Comparison of ENCODE assay signal across 22 mouse cellular contexts in genomic region chr10:115550253-115550652, GRCm38 (mm10). TPM values are rescaled to one million over a fixed set of nuclear protein-coding genes. Genes with fewer than 3 reads are reported as not detected.
DNase-seq lines count a peak whose midpoint lies in the region; ATAC-seq lines count a peak whose summit lies in the region.
"Had no signal": no experiment of that assay in that cellular context is flagged by ENCODE, and none has a peak within 500 bp of the region (broad histone marks: within the 10 kb centered on the region; RNA-seq: fewer than 3 reads in every experiment).

No protein-coding gene starts in this region.

- H3K36me3 ChIP-seq in forebrain, embryonic 14.5 days (ENCODE audit: control insufficient read depth, insufficient read depth, low read length), result no peaks in the 10 kb centered on the region
- H3K36me3 ChIP-seq in forebrain, embryonic 12.5 days (replicated peaks), result no peaks in the 10 kb centered on the region
- no peaks in the 10 kb centered on the region for H3K36me3 ChIP-seq in limb, embryonic 13.5 days
- no peaks in the 10 kb centered on the region for H3K36me3 ChIP-seq in limb, embryonic 10.5 days
- H3K36me3 ChIP-seq: forebrain, embryonic 15.5 days; liver, embryonic 13.5 days; lung, embryonic 15.5 days; midbrain, embryonic 13.5 days had no signal

- 50% methylated on average over 7 of the region's 7 CpGs for WGBS in forebrain, embryonic 14.5 days
- 68% methylated on average over 7 of the region's 7 CpGs for WGBS in forebrain, embryonic 12.5 days
- WGBS in limb, embryonic 13.5 days, result 80% methylated on average over 7 of the region's 7 CpGs
- WGBS in limb, embryonic 10.5 days, result 90% methylated on average over 7 of the region's 7 CpGs

- H3K4me3 ChIP-seq in forebrain, embryonic 14.5 days (ENCODE audit: low read depth, low read length), result no peak overlapping the region
- H3K4me3 ChIP-seq in forebrain, embryonic 12.5 days (replicated peaks), result no peak overlapping the region
- H3K4me3 ChIP-seq in limb, embryonic 13.5 days, result no peak overlapping the region
- no peak overlapping the region for H3K4me3 ChIP-seq in limb, embryonic 10.5 days
- H3K4me3 ChIP-seq: forebrain, embryonic 15.5 days; layer of hippocampus, adult 2 months; liver, embryonic 13.5 days; lung, embryonic 15.5 days; midbrain, embryonic 13.5 days had no signal

- no peak for ATAC-seq in forebrain, embryonic 14.5 days
- ATAC-seq in forebrain, embryonic 12.5 days (ENCODE audit: low FRiP score), result no peak
- ATAC-seq in limb, embryonic 13.5 days (ENCODE audit: low FRiP score, low read depth), result 0 out of 2 replicates have a peak, but pooled peaks have one; percentile 8
- ATAC-seq: forebrain, embryonic 15.5 days; inflammation-experienced regulatory T-cells, adult 6 months; midbrain, embryonic 13.5 days had no signal

- H3K27ac ChIP-seq in forebrain, embryonic 14.5 days (ENCODE audit: low read depth, low read length), result no peak overlapping the region
- no peak overlapping the region for H3K27ac ChIP-seq in forebrain, embryonic 12.5 days
- no peak overlapping the region for H3K27ac ChIP-seq in limb, embryonic 13.5 days
- no peak overlapping the region for H3K27ac ChIP-seq in limb, embryonic 10.5 days
- H3K27ac ChIP-seq: forebrain, embryonic 15.5 days; layer of hippocampus, adult 2 months; liver, embryonic 13.5 days; lung, embryonic 15.5 days; macrophage; midbrain, embryonic 13.5 days had no signal

- peak; percentile 6 for DNase-seq in forebrain, embryonic 14.5 days (ENCODE audit: low spot score)
- DNase-seq in limb, embryonic 10.5 days (ENCODE audit: low spot score), result no peak
- peak; percentile 12 to 39 for DNase-seq in cerebellum, postnatal 36 days
- peak; percentile 35 for DNase-seq in retina, embryonic 14.5 days (ENCODE audit: low spot score)
- DNase-seq in testis, postnatal 14 days (ENCODE audit: low spot score), result no peak
- no peak for DNase-seq in gastrocnemius, postnatal 4 days (ENCODE audit: low spot score in 2 of 2)
- DNase-seq: adrenal gland, postnatal 36 days; heart, postnatal 4 days; liver, embryonic 13.5 days had no signal

- no peak overlapping the region for H3K9ac ChIP-seq in forebrain, embryonic 14.5 days (ENCODE audit: low read length)
- no peak overlapping the region for H3K9ac ChIP-seq in forebrain, embryonic 12.5 days
- no peak overlapping the region for H3K9ac ChIP-seq in limb, embryonic 13.5 days
- H3K9ac ChIP-seq: forebrain, embryonic 15.5 days; liver, embryonic 13.5 days; lung, embryonic 15.5 days; midbrain, embryonic 13.5 days had no signal

- no peak overlapping the region for H3K4me2 ChIP-seq in forebrain, embryonic 14.5 days (ENCODE audit: low read length)
- H3K4me2 ChIP-seq in forebrain, embryonic 12.5 days, result no peak overlapping the region
- H3K4me2 ChIP-seq in limb, embryonic 13.5 days (replicated peaks), result no peak overlapping the region
- H3K4me2 ChIP-seq: forebrain, embryonic 15.5 days; liver, embryonic 13.5 days; lung, embryonic 15.5 days; midbrain, embryonic 13.5 days had no signal

- H3K27me3 ChIP-seq in forebrain, embryonic 14.5 days (replicated peaks; ENCODE audit: control insufficient read depth, insufficient read depth, low read length), result no peaks in the 10 kb centered on the region
- peaks cover 7% of the 10 kb centered on the region for H3K27me3 ChIP-seq in forebrain, embryonic 12.5 days
- no peaks in the 10 kb centered on the region; the same call in 1 of the 2 replicates for H3K27me3 ChIP-seq in limb, embryonic 13.5 days
- H3K27me3 ChIP-seq in limb, embryonic 10.5 days (ENCODE audit: low read depth, poor library complexity, severe bottlenecking), result no peaks in the 10 kb centered on the region
- H3K27me3 ChIP-seq: liver, embryonic 13.5 days; lung, embryonic 15.5 days had no signal

- no peaks in the 10 kb centered on the region for H3K9me3 ChIP-seq in forebrain, embryonic 14.5 days (replicated peaks; ENCODE audit: control insufficient read depth, low read length)
- H3K9me3 ChIP-seq in forebrain, embryonic 12.5 days, result 0 out of 2 replicates have a peak, but pooled peaks cover 3% of the 10 kb centered on the region
- no peaks in the 10 kb centered on the region for H3K9me3 ChIP-seq in limb, embryonic 13.5 days
- H3K9me3 ChIP-seq in limb, embryonic 10.5 days (replicated peaks), result no peaks in the 10 kb centered on the region
- H3K9me3 ChIP-seq: forebrain, embryonic 15.5 days; liver, embryonic 13.5 days; lung, embryonic 15.5 days; midbrain, embryonic 13.5 days had no signal

- H3K4me1 ChIP-seq in forebrain, embryonic 14.5 days (ENCODE audit: control insufficient read depth, insufficient read depth, low read length), result no peaks in the 10 kb centered on the region
- no peaks in the 10 kb centered on the region for H3K4me1 ChIP-seq in forebrain, embryonic 12.5 days
- H3K4me1 ChIP-seq in limb, embryonic 13.5 days, result no peaks in the 10 kb centered on the region
- H3K4me1 ChIP-seq in limb, embryonic 10.5 days, result peaks cover 4% of the 10 kb centered on the region; the same call in 1 of the 2 replicates
- H3K4me1 ChIP-seq: forebrain, embryonic 15.5 days; liver, embryonic 13.5 days; lung, embryonic 15.5 days; midbrain, embryonic 13.5 days had no signal

RNA-seq across cellular contexts. Expression of gene A930009A15Rik, which starts 19.5 kb away (rescaled TPM):
- polyA plus RNA-seq in forebrain, embryonic 14.5 days (2014; fragmentation: Nextera tagmentation; extraction: Ambion mirVana), result not detected in 2 replicates
- polyA plus RNA-seq in forebrain, embryonic 12.5 days (2016; fragmentation: Nextera tagmentation; extraction: Ambion mirVana), result not detected in 2 replicates
- polyA plus RNA-seq in limb, embryonic 13.5 days (2015; fragmentation: Nextera tagmentation; extraction: Ambion mirVana), result 0.32 TPM in 1 of 2 replicates, not detected in the other
- polyA plus RNA-seq in limb, embryonic 10.5 days (2016; fragmentation: Nextera tagmentation; extraction: Ambion mirVana), result not detected in 2 replicates
- total RNA-seq in gastrocnemius, postnatal 4 days (2021), result not detected
- total RNA-seq: adrenal gland, postnatal 36 days; granulocyte monocyte progenitor cell, adult 5-6 weeks; heart, postnatal 4 days had no signal
- polyA plus RNA-seq: C2C12; forebrain, embryonic 15.5 days; heart, embryonic 14.5 days; inflammation-experienced regulatory T-cells, adult 6 months; limb, embryonic 11.5 days; liver, embryonic 13.5 days; lung, embryonic 15.5 days; macrophage; stomach, embryonic 16.5 days had no signal

RNA-seq across cellular contexts. Expression of gene Lgr5, which starts 37.3 kb away (rescaled TPM):
- polyA plus RNA-seq in forebrain, embryonic 14.5 days (2014; fragmentation: Nextera tagmentation; extraction: Ambion mirVana), result 0.41 and 0.44 TPM in 2 replicates
- polyA plus RNA-seq in forebrain, embryonic 12.5 days (2016; fragmentation: Nextera tagmentation; extraction: Ambion mirVana), result 1.2 and 2.0 TPM in 2 replicates
- polyA plus RNA-seq in limb, embryonic 13.5 days (2015; fragmentation: Nextera tagmentation; extraction: Ambion mirVana), result 9.1 and 10.1 TPM in 2 replicates
- 1.4 and 2.3 TPM in 2 replicates for polyA plus RNA-seq in limb, embryonic 10.5 days (2016; fragmentation: Nextera tagmentation; extraction: Ambion mirVana)
- total RNA-seq in gastrocnemius, postnatal 4 days (2021), result 1 to 10 TPM; 1.8 to 2.7 TPM
- total RNA-seq: granulocyte monocyte progenitor cell, adult 5-6 weeks had no signal
- polyA plus RNA-seq: macrophage had no signal

Comparison
In these comparisons a context has a peak if more than half of its experiments do, and no peak if none do; other contexts are left out.
1. DNase-seq: peak in forebrain, embryonic 14.5 days (single experiment), cerebellum, postnatal 36 days (2 of 2) and retina, embryonic 14.5 days (single experiment); none in limb, embryonic 10.5 days (single experiment), testis, postnatal 14 days (single experiment) and gastrocnemius, postnatal 4 days (0 of 2).